Mouse (Mus musculus) embryonic fibroblast, embryonic 13.5 days (primary cell): Measurements from ENCODE around the gene Npsr1.

Experiments used
- CTCF ChIP-seq: IDR thresholded peaks from 2 replicates; pipeline ENCODE4 v1.5.1; 2011; ENCODE audit warnings: mild to moderate bottlenecking, control low read depth, low read length, moderate library complexity, borderline replicate concordance; ENCODE audit not compliant: insufficient read depth
- POLR2A ChIP-seq: IDR thresholded peaks from 2 replicates; pipeline ENCODE4 v1.6.1; 2011; ENCODE audit warnings: low read depth, mild to moderate bottlenecking, control low read depth, low read length, moderate library complexity

DNA sequence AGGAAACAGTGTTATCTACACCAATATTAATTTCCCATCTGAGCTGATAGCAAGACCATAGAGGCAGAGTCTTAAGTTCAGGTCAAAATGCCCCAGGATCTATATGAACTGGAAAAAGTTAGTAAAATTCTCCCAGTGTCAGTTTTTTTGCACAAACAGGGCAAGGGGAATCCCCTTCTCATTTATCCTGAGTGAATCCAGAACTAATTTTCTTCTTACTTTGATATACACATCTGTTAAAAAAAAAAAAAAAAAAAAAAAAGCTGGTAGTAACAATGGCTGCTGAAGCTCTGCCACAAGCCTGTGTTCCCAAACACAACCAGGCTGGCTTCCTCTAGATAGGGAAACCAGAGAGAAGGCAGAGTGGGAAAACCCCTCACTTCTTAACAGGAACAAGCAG lies 5.9 kb upstream of the Npsr1 start:
- no peak for TF ChIP-seq POLR2A
- TF ChIP-seq CTCF: no peak
